Mouse (Mus musculus): ENCODE measurements around the gene Atg4d. TPM values are rescaled to one million over a fixed set of nuclear protein-coding genes. Genes with fewer than 3 reads are reported as not detected.

Atg4d gene
- polyA plus RNA-seq, 1 experiment from 2014 or later: 51.2 TPM

GRCm38 (mm10) chr9:21313394-21313793, 48.3 kb downstream of the Atg4d start:
- Histone ChIP-seq H3K36me3 (replicated peaks; ENCODE audit: insufficient read depth, low read length) (no peaks in the 10 kb centered on the region), H3K27ac (ENCODE audit: low read depth) (no peak overlapping the region), H3K4me2 (ENCODE audit: low read depth, low read length) (no peak overlapping the region), H3K4me1 (ENCODE audit: insufficient read depth) (peaks cover 10% of the 10 kb centered on the region), H3K4me3 (ENCODE audit: low read depth, low read length) (no peak overlapping the region), H3K9ac (replicated peaks) (no peak overlapping the region), H3K27me3 (ENCODE audit: insufficient read depth, low read length) (peaks cover 13% of the 10 kb centered on the region), H3K9me3 (ENCODE audit: low read length) (no peaks in the 10 kb centered on the region)
- DNase-seq (peak; percentile 94), ATAC-seq (peak; percentile 89)
- TF ChIP-seq EP300 (IDR thresholded peaks at IDR 0.05; ENCODE audit: low read depth) (peak; percentile 75), CTCF (IDR thresholded peaks at IDR 0.05; ENCODE audit: low read depth) (peak; percentile 99)
- 3% methylated on average over 11 of the region's 11 CpGs for WGBS (ENCODE audit: insufficient replicate concordance)

DNA sequence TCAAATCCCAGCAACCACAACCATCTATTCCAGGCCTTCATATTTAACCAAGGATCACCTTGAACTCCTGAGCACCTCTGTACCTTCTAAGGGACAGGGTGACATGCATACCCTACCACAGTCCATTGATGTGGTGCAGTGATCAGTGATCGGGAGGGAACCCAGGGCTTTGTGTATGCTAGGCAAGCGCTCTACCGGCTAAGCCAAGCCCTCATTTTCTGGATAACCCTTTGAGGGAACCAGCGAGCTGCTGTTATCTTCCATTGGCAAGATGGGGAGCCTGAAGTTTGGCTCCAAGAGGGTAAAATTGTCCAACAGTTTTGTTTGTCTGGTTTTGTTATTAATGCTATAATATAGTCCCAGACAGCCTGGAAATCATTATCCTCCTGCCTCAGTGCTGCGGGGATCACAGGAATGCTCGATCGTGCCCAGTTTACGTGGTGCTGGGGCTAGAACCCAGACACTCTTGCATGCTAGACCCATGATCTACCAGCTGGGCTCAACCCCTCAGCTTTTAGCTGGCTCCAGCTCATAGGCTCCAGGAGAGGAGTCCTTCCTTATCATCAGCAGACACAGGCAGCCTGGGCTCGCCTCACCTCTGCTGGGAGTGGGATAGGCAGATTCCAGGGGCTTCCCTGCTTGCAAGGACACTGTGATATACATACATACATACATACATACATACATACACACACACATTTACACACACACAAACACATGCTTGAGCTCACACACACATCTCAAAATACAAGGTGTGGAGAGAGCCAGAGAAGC, 49.5 kb downstream of the Atg4d start:
- 75% methylated on average over 9 of the region's 9 CpGs for WGBS (ENCODE audit: insufficient replicate concordance)
- Histone ChIP-seq H3K27me3 (ENCODE audit: insufficient read depth, low read length) (peaks cover 13% of the 10 kb centered on the region), H3K4me2 (ENCODE audit: low read depth, low read length) (no peak overlapping the region), H3K4me3 (ENCODE audit: low read depth, low read length) (no peak overlapping the region), H3K27ac (ENCODE audit: low read depth) (no peak overlapping the region), H3K4me1 (ENCODE audit: insufficient read depth) (peaks cover 13% of the 10 kb centered on the region), H3K36me3 (replicated peaks; ENCODE audit: insufficient read depth, low read length) (no peaks in the 10 kb centered on the region), H3K9ac (replicated peaks) (no peak overlapping the region), H3K9me3 (ENCODE audit: low read length) (no peaks in the 10 kb centered on the region)
- TF ChIP-seq EP300 (IDR thresholded peaks at IDR 0.05; ENCODE audit: low read depth) (no peak), CTCF (IDR thresholded peaks at IDR 0.05; ENCODE audit: low read depth) (no peak)
- no peak for DNase-seq
- peak; percentile 49 for ATAC-seq

GRCm38 (mm10) chr9:21315421-21315820, 50.3 kb downstream of the Atg4d start:
- no peak overlapping the region for H3K4me3 ChIP-seq (ENCODE audit: low read depth, low read length)
- WGBS (ENCODE audit: insufficient replicate concordance): 57% methylated on average over 5 of the region's 5 CpGs
- H3K27ac ChIP-seq (ENCODE audit: low read depth): no peak overlapping the region
- ATAC-seq (no peak), DNase-seq (no peak)
- H3K9me3 ChIP-seq (ENCODE audit: low read length): no peaks in the 10 kb centered on the region
- H3K4me1 ChIP-seq (ENCODE audit: insufficient read depth): peaks cover 17% of the 10 kb centered on the region
- no peak overlapping the region for H3K9ac ChIP-seq (replicated peaks)
- no peak for TF ChIP-seq EP300 (IDR thresholded peaks at IDR 0.05; ENCODE audit: low read depth)
- no peak for TF ChIP-seq CTCF (IDR thresholded peaks at IDR 0.05; ENCODE audit: low read depth)
- no peak overlapping the region for H3K4me2 ChIP-seq (ENCODE audit: low read depth, low read length)
- no peaks in the 10 kb centered on the region for H3K36me3 ChIP-seq (replicated peaks; ENCODE audit: insufficient read depth, low read length)
- peaks cover 13% of the 10 kb centered on the region for H3K27me3 ChIP-seq (ENCODE audit: insufficient read depth, low read length)

- DNase-seq (no peak), ATAC-seq (no peak)
- H3K4me3 ChIP-seq (ENCODE audit: low read depth, low read length): no peak overlapping the region
- no peak overlapping the region for H3K4me2 ChIP-seq (ENCODE audit: low read depth, low read length)
- H3K4me1 ChIP-seq (ENCODE audit: insufficient read depth): peaks cover 26% of the 10 kb centered on the region
- TF ChIP-seq EP300 (IDR thresholded peaks at IDR 0.05; ENCODE audit: low read depth) (no peak), CTCF (IDR thresholded peaks at IDR 0.05; ENCODE audit: low read depth) (no peak)
- H3K27ac ChIP-seq (ENCODE audit: low read depth): peak overlapping the region; percentile 29; the same call in 1 of the 2 replicates
- H3K27me3 ChIP-seq (ENCODE audit: insufficient read depth, low read length): peaks cover 12% of the 10 kb centered on the region
- H3K9me3 ChIP-seq (ENCODE audit: low read length): no peaks in the 10 kb centered on the region
- H3K36me3 ChIP-seq (replicated peaks; ENCODE audit: insufficient read depth, low read length): no peaks in the 10 kb centered on the region
- no peak overlapping the region for H3K9ac ChIP-seq (replicated peaks)
- 49% methylated on average over 7 of the region's 7 CpGs for WGBS (ENCODE audit: insufficient replicate concordance)
These were observed 51.6 kb downstream of the Atg4d start for GRCm38 (mm10) chr9:21316696-21317095.

GRCm38 (mm10) chr9:21318792-21319191, 53.7 kb downstream of the Atg4d start:
- Histone ChIP-seq H3K27ac (ENCODE audit: low read depth) (0 out of 2 replicates have a peak overlapping the region, but pooled peaks have one; percentile 3), H3K9ac (replicated peaks) (no peak overlapping the region), H3K4me1 (ENCODE audit: insufficient read depth) (peaks cover 30% of the 10 kb centered on the region), H3K36me3 (replicated peaks; ENCODE audit: insufficient read depth, low read length) (no peaks in the 10 kb centered on the region; the same call in 1 of the 2 replicates), H3K4me2 (ENCODE audit: low read depth, low read length) (no peak overlapping the region), H3K9me3 (ENCODE audit: low read length) (no peaks in the 10 kb centered on the region), H3K27me3 (ENCODE audit: insufficient read depth, low read length) (no peaks in the 10 kb centered on the region), H3K4me3 (ENCODE audit: low read depth, low read length) (no peak overlapping the region)
- WGBS (ENCODE audit: insufficient replicate concordance): 56% methylated on average over 6 of the region's 6 CpGs
- ATAC-seq (no peak), DNase-seq (no peak)
- TF ChIP-seq EP300 (IDR thresholded peaks at IDR 0.05; ENCODE audit: low read depth): no peak
- no peak for TF ChIP-seq CTCF (IDR thresholded peaks at IDR 0.05; ENCODE audit: low read depth)

GRCm38 (mm10) chr9:21319503-21319902, 54.4 kb downstream of the Atg4d start:
- no peak for TF ChIP-seq CTCF (IDR thresholded peaks at IDR 0.05; ENCODE audit: low read depth)
- H3K4me3 ChIP-seq (ENCODE audit: low read depth, low read length): no peak overlapping the region
- no peak overlapping the region for H3K4me2 ChIP-seq (ENCODE audit: low read depth, low read length)
- no peaks in the 10 kb centered on the region; the same call in 1 of the 2 replicates for H3K36me3 ChIP-seq (replicated peaks; ENCODE audit: insufficient read depth, low read length)
- H3K9ac ChIP-seq (replicated peaks): no peak overlapping the region
- no peaks in the 10 kb centered on the region for H3K9me3 ChIP-seq (ENCODE audit: low read length)
- peaks cover 27% of the 10 kb centered on the region for H3K4me1 ChIP-seq (ENCODE audit: insufficient read depth)
- no peaks in the 10 kb centered on the region for H3K27me3 ChIP-seq (ENCODE audit: insufficient read depth, low read length)
- DNase-seq (no peak), ATAC-seq (no peak)
- 91% methylated on average over 4 of the region's 4 CpGs for WGBS (ENCODE audit: insufficient replicate concordance)
- H3K27ac ChIP-seq (ENCODE audit: low read depth): no peak overlapping the region

All from liver, postnatal 0 days (tissue).